Mouse (Mus musculus) olfactory bulb, adult 2 months (tissue): Measurements from ENCODE around the gene Havcr2.

Experiments
- CTCF ChIP-seq: fragments of 200-500 bp; IDR thresholded peaks from 2 replicates; pipeline ENCODE4 v1.5.1; 2012; ENCODE audit warnings: low read depth, mild to moderate bottlenecking, low read length, moderate library complexity; ENCODE audit not compliant: insufficient read depth
- POLR2A ChIP-seq: fragments of 200-500 bp; IDR thresholded peaks from 2 replicates; pipeline ENCODE4 v1.6.1; 2012; ENCODE audit warnings: mild to moderate bottlenecking, low read depth, low read length, moderate library complexity; ENCODE audit not compliant: insufficient read depth

GRCm38 (mm10) chr11:46441774-46442173, 13.0 kb upstream of the Havcr2 start:
- TF ChIP-seq CTCF (no peak), POLR2A (no peak)
